Mouse (Mus musculus) bone marrow macrophage, adult 2 months (primary cell): ENCODE measurements around the gene Traf7.

Experiments used
- CTCF ChIP-seq: IDR thresholded peaks from 2 replicates; pipeline ENCODE4 v1.5.1; 2012; ENCODE audit warnings: low read depth, mild to moderate bottlenecking, low read length, moderate library complexity
- POLR2A ChIP-seq: IDR thresholded peaks from 2 replicates; pipeline ENCODE4 v1.6.1; 2012; ENCODE audit warnings: mild to moderate bottlenecking, low read depth, low read length, borderline replicate concordance

GRCm38 (mm10) chr17:24530361-24531050 lies 2.8 kb upstream of the Traf7 start:
- no peak for TF ChIP-seq CTCF
- TF ChIP-seq POLR2A, result no peak
